Mouse (Mus musculus) heart, embryonic 13.5 days (tissue): ENCODE measurements around the gene Ifna12. TPM values are rescaled to one million over a fixed set of nuclear protein-coding genes. Genes with fewer than 3 reads are reported as not detected.

Experiments
- polyA plus RNA-seq: library from polyadenylated mRNA; unstranded; fragments of >200 nt; fragmentation: Nextera tagmentation; extraction: Ambion mirVana; gene quantifications from 2 replicates; pipeline ENCODE4 v1.2.1, GENCODE M21; 2015

Gene Ifna12
- polyA plus RNA-seq, 1 experiment from 2014 or later: not detected

Other genes with a start within 250 kb of the Ifna12 start
- 9.3 and 10.4 TPM in 2 replicates for gene Hacd4, start 164.4 kb downstream of the Ifna12 start, polyA plus RNA-seq
- gene Ifnb1, start 80.6 kb downstream of the Ifna12 start, polyA plus RNA-seq: not detected in 2 replicates
- not detected in 2 replicates for gene Ifna15, start 45.1 kb downstream of the Ifna12 start, polyA plus RNA-seq
- not detected in 2 replicates for gene Ifna14, start 31.6 kb downstream of the Ifna12 start, polyA plus RNA-seq
- gene Ifna9, start 11.0 kb downstream of the Ifna12 start, polyA plus RNA-seq: not detected in 2 replicates
- gene C87499, start 31.0 kb upstream of the Ifna12 start, polyA plus RNA-seq: not detected in 2 replicates
- not detected in 2 replicates for gene Ifna13, start 41.1 kb upstream of the Ifna12 start, polyA plus RNA-seq
- gene Ifna16, start 73.5 kb upstream of the Ifna12 start, polyA plus RNA-seq: not detected in 2 replicates
- gene Ifna2, start 80.5 kb upstream of the Ifna12 start, polyA plus RNA-seq: not detected in 2 replicates
- gene Ifnab, start 88.0 kb upstream of the Ifna12 start, polyA plus RNA-seq: not detected in 2 replicates
- 0.33 and 0.84 TPM in 2 replicates for gene Gm26566, start 118.4 kb upstream of the Ifna12 start, polyA plus RNA-seq
- gene Klhl9, start 119.1 kb upstream of the Ifna12 start, polyA plus RNA-seq: 70.7 and 76.5 TPM in 2 replicates
- not detected in 2 replicates for gene Gm13271, start 151.5 kb upstream of the Ifna12 start, polyA plus RNA-seq
- 0.20 and 0.31 TPM in 2 replicates for gene Gm13283, start 156.7 kb upstream of the Ifna12 start, polyA plus RNA-seq
- gene Gm13290, start 170.5 kb upstream of the Ifna12 start, polyA plus RNA-seq: 0.29 TPM in 1 of 2 replicates, not detected in the other
- not detected in 2 replicates for gene Gm13289, start 173.5 kb upstream of the Ifna12 start, polyA plus RNA-seq
- gene Gm13272, start 176.5 kb upstream of the Ifna12 start, polyA plus RNA-seq: not detected in 2 replicates
- not detected in 2 replicates for gene Ifnz, start 178.8 kb upstream of the Ifna12 start, polyA plus RNA-seq
- not detected in 2 replicates for gene Gm13276, start 182.3 kb upstream of the Ifna12 start, polyA plus RNA-seq
- gene Gm13277, start 185.3 kb upstream of the Ifna12 start, polyA plus RNA-seq: not detected in 2 replicates
- not detected in 2 replicates for gene Gm13278, start 188.2 kb upstream of the Ifna12 start, polyA plus RNA-seq
- gene Gm13275, start 191.1 kb upstream of the Ifna12 start, polyA plus RNA-seq: not detected in 2 replicates
- gene Gm13279, start 194.0 kb upstream of the Ifna12 start, polyA plus RNA-seq: not detected in 2 replicates
- gene Gm13285, start 196.3 kb upstream of the Ifna12 start, polyA plus RNA-seq: 0.68 and 0.82 TPM in 2 replicates
- gene Gm13287, start 199.9 kb upstream of the Ifna12 start, polyA plus RNA-seq: not detected in 2 replicates
- not detected in 2 replicates for gene Gm13288, start 202.2 kb upstream of the Ifna12 start, polyA plus RNA-seq
- not detected in 2 replicates for gene Ifna7, start 212.9 kb upstream of the Ifna12 start, polyA plus RNA-seq
- not detected in 2 replicates for gene Ifna11, start 216.6 kb upstream of the Ifna12 start, polyA plus RNA-seq
- not detected in 2 replicates for gene Ifna6, start 224.0 kb upstream of the Ifna12 start, polyA plus RNA-seq
- gene Ifna5, start 232.1 kb upstream of the Ifna12 start, polyA plus RNA-seq: not detected in 2 replicates
- gene Ifna4, start 238.5 kb upstream of the Ifna12 start, polyA plus RNA-seq: not detected in 2 replicates
- not detected in 2 replicates for gene Ifna1, start 246.7 kb upstream of the Ifna12 start, polyA plus RNA-seq